Mouse (Mus musculus) kidney, postnatal 0 days (tissue): ENCODE results near the gene Sgcg. TPM values are rescaled to one million over a fixed set of nuclear protein-coding genes. Genes with fewer than 3 reads are reported as not detected.

ENCODE experiments used
- ATAC-seq: fragments of 200-750 bp; cut with Nextera tagmentation; replicated peaks from 2 replicates; pipeline ENCODE4 v1.8.0; 2017; ENCODE audit warnings: low read depth, moderate number of reproducible peaks, moderate TSS enrichment, moderate library complexity; ENCODE audit not compliant: low FRiP score
- DNase-seq: peaks from one replicate; pipeline ENCODE4 v3.0.0-alpha.2; 2016; ENCODE audit warnings: low spot score
- H3K27ac ChIP-seq: fragments of 300-500 bp; sonication (generic); 2 replicates; pipeline ENCODE4 v1.5.1; 2014; ENCODE audit warnings: mild to moderate bottlenecking
- H3K27me3 ChIP-seq: fragments of 300-500 bp; sonication (generic); 2 replicates; pipeline ENCODE4 v1.6.1; 2014; ENCODE audit warnings: low read length, mixed read lengths; ENCODE audit not compliant: insufficient read depth
- H3K36me3 ChIP-seq: fragments of 300-500 bp; sonication (generic); 2 replicates; pipeline ENCODE4 v1.6.1; 2014; ENCODE audit warnings: low read length, mixed read lengths; ENCODE audit not compliant: insufficient read depth
- H3K4me1 ChIP-seq: fragments of 300-500 bp; sonication (generic); replicated peaks from 2 replicates; pipeline ENCODE4 v1.6.1; 2014; ENCODE audit warnings: antibody characterized with exemption, low read length, mixed read lengths; ENCODE audit not compliant: insufficient read depth
- H3K4me2 ChIP-seq: fragments of 300-500 bp; sonication (generic); 2 replicates; pipeline ENCODE4 v1.6.1; 2014; ENCODE audit warnings: mild to moderate bottlenecking, low read length, moderate library complexity, mixed read lengths
- H3K4me3 ChIP-seq: fragments of 300-500 bp; sonication (generic); replicated peaks from 2 replicates; pipeline ENCODE4 v1.5.1; 2014; ENCODE audit warnings: low read depth, low read length
- H3K9ac ChIP-seq: fragments of 300-500 bp; sonication (generic); 2 replicates; pipeline ENCODE4 v1.6.1; 2014; ENCODE audit warnings: low read depth, low read length
- H3K9me3 ChIP-seq: fragments of 300-500 bp; sonication (generic); replicated peaks from 2 replicates; pipeline ENCODE4 v1.6.1; 2016; ENCODE audit warnings: low read length, inconsistent platforms, mixed read lengths
- CTCF ChIP-seq: IDR thresholded peaks from 2 replicates; pipeline ENCODE4 v1.5.1; 2016; ENCODE audit warnings: antibody characterized with exemption, low read depth, mild to moderate bottlenecking, moderate library complexity
- WGBS: fragments of 180-500 bp; shearing (Covaris S2); extraction: QIAGEN DNeasy Blood & Tissue Kit; methylation state at CpG from one replicate; pipeline ENCODE4 v1.1.7; 2014; 5-methylcytosine and 5-hydroxymethylcytosine counted together
- polyA plus RNA-seq: library from polyadenylated mRNA; unstranded; fragments of >200 nt; fragmentation: Nextera tagmentation; extraction: Ambion mirVana; gene quantifications from 2 replicates; pipeline ENCODE4 v1.2.1, GENCODE M21; 2015

Sgcg gene
- polyA plus RNA-seq, 1 experiment from 2014 or later, result 1.2 TPM

- no peaks in the 10 kb centered on the region for H3K9me3 ChIP-seq
- no peaks in the 10 kb centered on the region for H3K27me3 ChIP-seq
- no peaks in the 10 kb centered on the region for H3K4me1 ChIP-seq
- TF ChIP-seq CTCF, result peak; percentile 71
- H3K9ac ChIP-seq, result no peak overlapping the region
- H3K36me3 ChIP-seq, result no peaks in the 10 kb centered on the region
- H3K4me2 ChIP-seq, result peak overlapping the region; percentile 10; the same call in 1 of the 2 replicates
- peak; percentile 74 for DNase-seq
- H3K27ac ChIP-seq, result no peak overlapping the region
- H3K4me3 ChIP-seq, result no peak overlapping the region
- 54% methylated on average over 16 of the region's 16 CpGs for WGBS
- no peak for ATAC-seq
Measured at GRCm38 (mm10) chr14:61293884-61294737, 35.8 kb upstream of the Sgcg start.

GRCm38 (mm10) chr14:61290664-61291063 lies 32.4 kb upstream of the Sgcg start:
- ATAC-seq, result no peak
- Histone ChIP-seq H3K36me3 (no peaks in the 10 kb centered on the region), H3K27ac (no peak overlapping the region), H3K9me3 (no peaks in the 10 kb centered on the region), H3K4me3 (no peak overlapping the region), H3K4me1 (no peaks in the 10 kb centered on the region), H3K4me2 (no peak overlapping the region), H3K9ac (no peak overlapping the region), H3K27me3 (no peaks in the 10 kb centered on the region)
- WGBS, result 45% methylated on average over 3 of the region's 3 CpGs
- no peak for DNase-seq
- no peak for TF ChIP-seq CTCF

GRCm38 (mm10) chr14:61288606-61289286 lies 30.5 kb upstream of the Sgcg start:
- 73% methylated on average over 19 of the region's 19 CpGs for WGBS
- DNase-seq (no peak), ATAC-seq (no peak)
- Histone ChIP-seq H3K27me3 (no peaks in the 10 kb centered on the region), H3K4me1 (no peaks in the 10 kb centered on the region), H3K27ac (no peak overlapping the region), H3K9me3 (no peaks in the 10 kb centered on the region), H3K4me3 (no peak overlapping the region), H3K4me2 (no peak overlapping the region), H3K36me3 (no peaks in the 10 kb centered on the region), H3K9ac (no peak overlapping the region)
- no peak for TF ChIP-seq CTCF

GRCm38 (mm10) chr14:61278676-61279300 lies 20.5 kb upstream of the Sgcg start:
- Histone ChIP-seq H3K4me1 (0 out of 2 replicates have a peak, but pooled peaks cover 5% of the 10 kb centered on the region), H3K36me3 (no peaks in the 10 kb centered on the region), H3K27me3 (peaks cover 6% of the 10 kb centered on the region; the same call in 1 of the 2 replicates), H3K9me3 (no peaks in the 10 kb centered on the region), H3K4me2 (no peak overlapping the region), H3K4me3 (no peak overlapping the region), H3K9ac (no peak overlapping the region), H3K27ac (no peak overlapping the region)
- ATAC-seq, result no peak
- TF ChIP-seq CTCF, result no peak
- 73% methylated on average over 7 of the region's 7 CpGs for WGBS
- no peak for DNase-seq

- no peak overlapping the region for H3K4me3 ChIP-seq
- TF ChIP-seq CTCF, result peak; percentile 73
- 0 out of 2 replicates have a peak, but pooled peaks cover 5% of the 10 kb centered on the region for H3K4me1 ChIP-seq
- H3K9me3 ChIP-seq, result no peaks in the 10 kb centered on the region
- DNase-seq (no peak), ATAC-seq (no peak)
- no peaks in the 10 kb centered on the region for H3K36me3 ChIP-seq
- H3K27me3 ChIP-seq, result peaks cover 6% of the 10 kb centered on the region; the same call in 1 of the 2 replicates
- H3K4me2 ChIP-seq, result no peak overlapping the region
- H3K27ac ChIP-seq, result no peak overlapping the region
- WGBS, result 39% methylated on average over 1 of the region's 1 CpGs
- no peak overlapping the region for H3K9ac ChIP-seq
Measured at GRCm38 (mm10) chr14:61277285-61277684, 19.0 kb upstream of the Sgcg start.
